Mouse (Mus musculus) thymus, postnatal 10 days (tissue): Measurements from ENCODE around the gene Trove2.
A peak's percentile ranks its signal among the peaks of the same experiment; 100 is the strongest.
"Not testable (repeated sequence)": the region's sequence is repeated elsewhere in the genome, so short reads cannot be mapped to it uniquely, and the experiment has no call there.

ENCODE experiments used
- DNase-seq, 2 experiments: peaks; one replicate each; pipeline ENCODE4 v3.0.0; 2021; ENCODE audit warnings: low spot score in 2 of 2

The Trove2 gene

GRCm38 (mm10) chr1:143739361-143740350 lies 37.2 kb downstream of the Trove2 start:
- DNase-seq = peak; percentile 84 to 91

GRCm38 (mm10) chr1:143738811-143739210 lies 38.1 kb downstream of the Trove2 start:
- DNase-seq = no peak

GRCm38 (mm10) chr1:143733914-143734410 lies 42.9 kb downstream of the Trove2 start:
- DNase-seq = no peak

GRCm38 (mm10) chr1:143731691-143732090 lies 45.2 kb downstream of the Trove2 start:
- DNase-seq = no peak

- peak; percentile 15 to 33 for DNase-seq
Measured at GRCm38 (mm10) chr1:143730899-143731298, 46.0 kb downstream of the Trove2 start.

GRCm38 (mm10) chr1:143727701-143728445 lies 49.0 kb downstream of the Trove2 start:
- no peak for DNase-seq

GRCm38 (mm10) chr1:143724456-143725064 lies 52.3 kb downstream of the Trove2 start:
- no peak for DNase-seq

GRCm38 (mm10) chr1:143716038-143716437 lies 60.8 kb downstream of the Trove2 start, which contains the start of gene Glrx2:
Gene Glrx2, plus strand, starts transcription at chr1:143716338.
- DNase-seq = not testable (repeated sequence)

- no peak for DNase-seq
Measured at GRCm38 (mm10) chr1:143710627-143710976, 66.3 kb downstream of the Trove2 start.

- DNase-seq = no peak
Measured at GRCm38 (mm10) chr1:143709966-143710626, 66.8 kb downstream of the Trove2 start.

GRCm38 (mm10) chr1:143708361-143708760 lies 68.5 kb downstream of the Trove2 start:
- DNase-seq = no peak

GRCm38 (mm10) chr1:143707006-143707405 lies 69.9 kb downstream of the Trove2 start:
- no peak for DNase-seq

GRCm38 (mm10) chr1:143702741-143703262 lies 74.1 kb downstream of the Trove2 start, which contains the start of gene Cdc73:
Gene Cdc73, minus strand, starts transcription at chr1:143702893.
- DNase-seq = peak; percentile 89 to 91

GRCm38 (mm10) chr1:143702141-143702740 lies 74.6 kb downstream of the Trove2 start:
- DNase-seq = no peak

GRCm38 (mm10) chr1:143701736-143702135 lies 75.1 kb downstream of the Trove2 start:
- DNase-seq = no peak
